Mouse (Mus musculus): ENCODE results near the gene Ccdc116. TPM values are rescaled to one million over a fixed set of nuclear protein-coding genes. Genes with fewer than 3 reads are reported as not detected.
"Not testable (repeated sequence)": the region's sequence is repeated elsewhere in the genome, so short reads cannot be mapped to it uniquely, and the experiment has no call there.

The Ccdc116 gene
- polyA plus RNA-seq, 1 experiment from 2014 or later: 0.23 TPM

GRCm38 (mm10) chr16:17177623-17178170 lies 30.7 kb upstream of the Ccdc116 start:
- H3K4me1 ChIP-seq (ENCODE audit: control insufficient read depth in 2 of 2, insufficient read depth in 2 of 2, low read length in 2 of 2): peaks cover 0 to 11% of the 10 kb centered on the region in 2 experiments; a peak in 1 of 4 replicates
- no peaks in the 10 kb centered on the region for H3K9me3 ChIP-seq (ENCODE audit: control insufficient read depth, low read length)
- peaks cover 43% of the 10 kb centered on the region for H3K36me3 ChIP-seq (ENCODE audit: control insufficient read depth, insufficient read depth, low read length)
- no peak for ATAC-seq (ENCODE audit: insufficient number of reproducible peaks, insufficient read depth, low FRiP score, low read depth)
- H3K27me3 ChIP-seq (ENCODE audit: control insufficient read depth, insufficient read depth, low read length): no peaks in the 10 kb centered on the region
- no peak overlapping the region for H3K9ac ChIP-seq (ENCODE audit: low read length)
- no peak overlapping the region for H3K27ac ChIP-seq (replicated peaks in 1 of 2; ENCODE audit: control insufficient read depth in 1 of 2, insufficient read depth in 1 of 2, low read depth in 2 of 2, low read length in 2 of 2)
- WGBS: 86% methylated on average over 1 of the region's 1 CpGs
- no peak overlapping the region for H3K4me3 ChIP-seq (ENCODE audit: control insufficient read depth in 1 of 2, insufficient read depth in 1 of 2, low read depth in 1 of 2, low read length in 2 of 2)
- no peak overlapping the region for H3K4me2 ChIP-seq (ENCODE audit: low read length)

GRCm38 (mm10) chr16:17175765-17176164 lies 28.7 kb upstream of the Ccdc116 start:
- Histone ChIP-seq H3K9me3 (ENCODE audit: control insufficient read depth, low read length) (no peaks in the 10 kb centered on the region), H3K36me3 (ENCODE audit: control insufficient read depth, insufficient read depth, low read length) (peaks cover 63% of the 10 kb centered on the region), H3K4me1 (ENCODE audit: control insufficient read depth in 2 of 2, insufficient read depth in 2 of 2, low read length in 2 of 2) (peaks cover 0 to 6% of the 10 kb centered on the region in 2 experiments; a peak in 1 of 4 replicates), H3K27ac (replicated peaks in 1 of 2; ENCODE audit: control insufficient read depth in 1 of 2, insufficient read depth in 1 of 2, low read depth in 2 of 2, low read length in 2 of 2) (no peak overlapping the region), H3K9ac (ENCODE audit: low read length) (no peak overlapping the region), H3K4me3 (ENCODE audit: control insufficient read depth in 1 of 2, insufficient read depth in 1 of 2, low read depth in 1 of 2, low read length in 2 of 2) (no peak overlapping the region), H3K27me3 (ENCODE audit: control insufficient read depth, insufficient read depth, low read length) (no peaks in the 10 kb centered on the region), H3K4me2 (ENCODE audit: low read length) (no peak overlapping the region)
- 86% methylated on average over 2 of the region's 2 CpGs for WGBS
- no peak for ATAC-seq (ENCODE audit: insufficient number of reproducible peaks, insufficient read depth, low FRiP score, low read depth)

GRCm38 (mm10) chr16:17168049-17168448 lies 21.0 kb upstream of the Ccdc116 start:
- no peaks in the 10 kb centered on the region for H3K27me3 ChIP-seq (ENCODE audit: control insufficient read depth, insufficient read depth, low read length)
- H3K36me3 ChIP-seq (ENCODE audit: control insufficient read depth, insufficient read depth, low read length): peaks cover 57% of the 10 kb centered on the region

GRCm38 (mm10) chr16:17167179-17167578 lies 20.1 kb upstream of the Ccdc116 start:
- Histone ChIP-seq H3K9me3 (ENCODE audit: control insufficient read depth, low read length) (no peaks in the 10 kb centered on the region), H3K27me3 (ENCODE audit: control insufficient read depth, insufficient read depth, low read length) (no peaks in the 10 kb centered on the region), H3K27ac (replicated peaks in 1 of 2; ENCODE audit: control insufficient read depth in 1 of 2, insufficient read depth in 1 of 2, low read depth in 2 of 2, low read length in 2 of 2) (no peak overlapping the region), H3K9ac (ENCODE audit: low read length) (no peak overlapping the region), H3K4me2 (ENCODE audit: low read length) (no peak overlapping the region), H3K4me3 (ENCODE audit: control insufficient read depth in 1 of 2, insufficient read depth in 1 of 2, low read depth in 1 of 2, low read length in 2 of 2) (no peak overlapping the region), H3K36me3 (ENCODE audit: control insufficient read depth, insufficient read depth, low read length) (peaks cover 55% of the 10 kb centered on the region), H3K4me1 (ENCODE audit: control insufficient read depth in 2 of 2, insufficient read depth in 2 of 2, low read length in 2 of 2) (no peaks in the 10 kb centered on the region)
- no peak for ATAC-seq (ENCODE audit: insufficient number of reproducible peaks, insufficient read depth, low FRiP score, low read depth)

More at GRCm38 (mm10) chr16:17168049-17168448, 21.0 kb upstream of the Ccdc116 start:
- 89% methylated on average over 5 of the region's 5 CpGs for WGBS
- H3K4me2 ChIP-seq (ENCODE audit: low read length): no peak overlapping the region
- no peak for ATAC-seq (ENCODE audit: insufficient number of reproducible peaks, insufficient read depth, low FRiP score, low read depth)
- H3K4me1 ChIP-seq (ENCODE audit: control insufficient read depth in 2 of 2, insufficient read depth in 2 of 2, low read length in 2 of 2): no peaks in the 10 kb centered on the region
- H3K9me3 ChIP-seq (ENCODE audit: control insufficient read depth, low read length): no peaks in the 10 kb centered on the region
- H3K9ac ChIP-seq (ENCODE audit: low read length): no peak overlapping the region
- H3K27ac ChIP-seq (replicated peaks in 1 of 2; ENCODE audit: control insufficient read depth in 1 of 2, insufficient read depth in 1 of 2, low read depth in 2 of 2, low read length in 2 of 2): no peak overlapping the region
- H3K4me3 ChIP-seq (ENCODE audit: control insufficient read depth in 1 of 2, insufficient read depth in 1 of 2, low read depth in 1 of 2, low read length in 2 of 2): no peak overlapping the region

- ATAC-seq (ENCODE audit: insufficient number of reproducible peaks, insufficient read depth, low FRiP score, low read depth); H3K4me3 ChIP-seq (ENCODE audit: control insufficient read depth in 1 of 2, insufficient read depth in 1 of 2, low read depth in 1 of 2, low read length in 2 of 2); H3K27me3 ChIP-seq (ENCODE audit: control insufficient read depth, insufficient read depth, low read length); H3K27ac ChIP-seq (replicated peaks in 1 of 2; ENCODE audit: control insufficient read depth in 1 of 2, insufficient read depth in 1 of 2, low read depth in 2 of 2, low read length in 2 of 2); H3K9me3 ChIP-seq (ENCODE audit: control insufficient read depth, low read length); H3K4me2 ChIP-seq (ENCODE audit: low read length); H3K9ac ChIP-seq (ENCODE audit: low read length); H3K4me1 ChIP-seq (ENCODE audit: control insufficient read depth in 2 of 2, insufficient read depth in 2 of 2, low read length in 2 of 2): not testable (repeated sequence)
- peaks cover 44% of the 10 kb centered on the region for H3K36me3 ChIP-seq (ENCODE audit: control insufficient read depth, insufficient read depth, low read length)
- 93% methylated on average over 1 of the region's 1 CpGs for WGBS
Observed at GRCm38 (mm10) chr16:17165478-17165877, 18.4 kb upstream of the Ccdc116 start.

- no peak for ATAC-seq (ENCODE audit: insufficient number of reproducible peaks, insufficient read depth, low FRiP score, low read depth)
- Histone ChIP-seq H3K4me2 (ENCODE audit: low read length) (no peak overlapping the region), H3K27me3 (ENCODE audit: control insufficient read depth, insufficient read depth, low read length) (no peaks in the 10 kb centered on the region), H3K4me1 (ENCODE audit: control insufficient read depth in 2 of 2, insufficient read depth in 2 of 2, low read length in 2 of 2) (no peaks in the 10 kb centered on the region; a peak in 1 of 4 replicates), H3K9ac (ENCODE audit: low read length) (no peak overlapping the region), H3K4me3 (ENCODE audit: control insufficient read depth in 1 of 2, insufficient read depth in 1 of 2, low read depth in 1 of 2, low read length in 2 of 2) (no peak overlapping the region), H3K9me3 (ENCODE audit: control insufficient read depth, low read length) (no peaks in the 10 kb centered on the region), H3K36me3 (ENCODE audit: control insufficient read depth, insufficient read depth, low read length) (peaks cover 61% of the 10 kb centered on the region), H3K27ac (replicated peaks in 1 of 2; ENCODE audit: control insufficient read depth in 1 of 2, insufficient read depth in 1 of 2, low read depth in 2 of 2, low read length in 2 of 2) (no peak overlapping the region)
- WGBS: 87% methylated on average over 2 of the region's 2 CpGs
Observed at GRCm38 (mm10) chr16:17154346-17154745, 7.3 kb upstream of the Ccdc116 start.

GRCm38 (mm10) chr16:17151874-17152273 lies 4.8 kb upstream of the Ccdc116 start:
- 94% methylated on average over 4 of the region's 4 CpGs for WGBS
- H3K36me3 ChIP-seq (ENCODE audit: control insufficient read depth, insufficient read depth, low read length): peaks cover 41% of the 10 kb centered on the region

More at GRCm38 (mm10) chr16:17151874-17152273, 4.8 kb upstream of the Ccdc116 start:
- H3K9me3 ChIP-seq (ENCODE audit: control insufficient read depth, low read length): no peaks in the 10 kb centered on the region
- H3K4me1 ChIP-seq (ENCODE audit: control insufficient read depth in 2 of 2, insufficient read depth in 2 of 2, low read length in 2 of 2): peaks cover 6 to 9% of the 10 kb centered on the region in 2 experiments; a peak in 3 of 4 replicates
- ATAC-seq (ENCODE audit: insufficient number of reproducible peaks, insufficient read depth, low FRiP score, low read depth): no peak
- H3K4me3 ChIP-seq (ENCODE audit: control insufficient read depth in 1 of 2, insufficient read depth in 1 of 2, low read depth in 1 of 2, low read length in 2 of 2): no peak overlapping the region
- H3K27ac ChIP-seq (replicated peaks in 1 of 2; ENCODE audit: control insufficient read depth in 1 of 2, insufficient read depth in 1 of 2, low read depth in 2 of 2, low read length in 2 of 2): no peak overlapping the region
- H3K27me3 ChIP-seq (ENCODE audit: control insufficient read depth, insufficient read depth, low read length): no peaks in the 10 kb centered on the region
- no peak overlapping the region for H3K9ac ChIP-seq (ENCODE audit: low read length)
- no peak overlapping the region for H3K4me2 ChIP-seq (ENCODE audit: low read length)

All from heart, embryonic 14.5 days (tissue).